Mouse (Mus musculus): Measurements from ENCODE around the gene Ptgr1.

GRCm38 (mm10) chr4:59035786-59036350 lies 48.9 kb upstream of the Ptgr1 start:
- no peak for TF ChIP-seq CTCF (IDR thresholded peaks at IDR 0.05; ENCODE audit: low read depth, low read length)
- no peak for TF ChIP-seq POLR2A (IDR thresholded peaks at IDR 0.05; ENCODE audit: extremely low read depth, insufficient read depth, low read length)

Data from liver, adult 2 months (tissue).